Mouse (Mus musculus) large intestine, adult 2 months (tissue): ENCODE results near the gene Dock1. TPM values are rescaled to one million over a fixed set of nuclear protein-coding genes. Genes with fewer than 3 reads are reported as not detected.

ENCODE experiments used
- DNase-seq: peaks from one replicate; pipeline ENCODE4 v3.0.0-alpha.2; 2012; ENCODE audit warnings: low read depth, low spot score
- WGBS: fragments of 180-500 bp; shearing (Covaris S2); methylation state at CpG from one replicate; pipeline ENCODE4 v1.1.7; 2018; 5-methylcytosine and 5-hydroxymethylcytosine counted together
- polyA plus RNA-seq: library from polyadenylated mRNA; depleted of rRNA; stranded (reverse); fragments of >200 nt; gene quantifications from 2 replicates; pipeline ENCODE4 v1.2.3, GENCODE M21; 2012

The Dock1 gene
- polyA plus RNA-seq, 1 experiment = 8.8 TPM

DNA sequence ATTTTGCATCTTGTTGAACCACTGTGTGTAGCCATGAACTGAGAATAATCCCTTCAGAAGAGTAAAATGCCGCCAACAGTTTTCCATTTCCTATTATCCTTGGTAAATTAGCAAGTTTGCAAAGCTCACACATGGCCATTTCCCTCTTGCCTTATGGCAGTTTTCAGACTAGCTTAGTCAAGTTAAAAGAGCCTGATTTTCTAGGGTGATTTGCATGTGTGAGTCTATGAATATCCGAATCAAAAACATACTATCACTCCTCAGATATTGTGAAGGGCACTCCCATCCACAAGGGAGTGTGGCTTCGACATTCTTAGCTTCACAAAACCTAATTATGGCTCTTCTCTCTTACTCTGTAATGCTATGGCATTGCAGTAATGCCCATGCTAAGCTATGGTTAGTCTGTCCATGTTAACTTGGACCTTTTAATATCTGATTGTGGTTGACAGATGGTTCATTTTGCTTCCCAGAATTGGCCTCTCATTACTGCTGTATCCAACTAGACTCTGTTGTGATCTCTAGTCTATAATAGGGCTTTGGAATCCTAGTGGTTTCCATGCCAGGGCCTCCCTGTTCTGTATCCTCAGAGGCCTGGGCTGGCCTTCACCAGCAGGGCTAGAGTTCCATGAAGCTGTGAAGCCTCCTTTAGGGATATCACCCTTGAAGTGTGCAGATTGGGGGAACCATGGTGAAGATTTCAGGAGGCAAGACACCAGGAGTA lies 60.1 kb downstream of the Dock1 start:
- WGBS = 91% methylated on average over 3 of the region's 3 CpGs
- DNase-seq = no peak

DNA sequence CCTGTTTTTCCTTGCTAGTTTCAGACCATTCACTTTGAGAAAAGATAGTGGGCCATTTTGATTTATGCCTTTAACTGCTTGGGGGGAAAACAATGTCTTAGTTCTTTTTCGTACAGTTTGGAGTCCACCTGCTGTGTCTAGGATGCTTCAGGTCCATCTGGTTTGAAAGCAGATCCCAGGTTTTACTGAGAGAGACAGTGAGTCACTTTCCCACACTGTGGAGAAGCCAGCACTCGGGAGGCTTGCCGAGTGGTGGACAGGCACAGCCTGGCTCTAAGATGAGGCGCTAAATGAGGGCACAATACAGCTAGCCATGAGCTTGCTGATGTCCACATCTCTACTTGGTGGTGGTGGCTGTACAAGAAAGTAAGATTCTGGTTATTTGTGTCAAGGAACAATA lies 76.6 kb downstream of the Dock1 start:
- no peak for DNase-seq
- 96% methylated on average over 4 of the region's 4 CpGs for WGBS

GRCm38 (mm10) chr7:134748376-134748775 lies 77.9 kb downstream of the Dock1 start:
- 88% methylated on average over 3 of the region's 3 CpGs for WGBS

GRCm38 (mm10) chr7:134749613-134750012 lies 79.2 kb downstream of the Dock1 start:
- DNase-seq = no peak
- WGBS = 95% methylated on average over 1 of the region's 1 CpGs

More at GRCm38 (mm10) chr7:134748376-134748775, 77.9 kb downstream of the Dock1 start:
- no peak for DNase-seq

DNA sequence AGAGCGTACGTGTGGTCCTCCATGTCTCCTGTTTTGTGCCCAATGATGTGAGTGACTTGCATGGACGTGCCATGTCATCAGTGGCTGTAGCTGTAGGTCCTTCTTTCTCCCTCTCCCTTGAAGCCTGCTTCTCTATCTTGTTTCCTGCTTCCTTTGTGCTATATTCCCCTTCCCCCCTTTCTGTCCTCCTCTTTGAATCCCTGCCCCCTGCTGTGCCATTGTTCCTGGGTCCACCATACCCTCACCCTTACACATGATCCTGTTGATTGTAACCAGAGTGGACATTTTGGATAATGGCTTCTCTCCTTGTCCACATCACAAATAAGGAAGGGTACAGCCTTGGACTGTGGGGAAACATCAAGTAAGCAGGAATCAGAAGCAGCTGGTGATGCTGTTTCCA lies 81.0 kb downstream of the Dock1 start:
- WGBS = 96% methylated on average over 3 of the region's 3 CpGs
- no peak for DNase-seq

DNA sequence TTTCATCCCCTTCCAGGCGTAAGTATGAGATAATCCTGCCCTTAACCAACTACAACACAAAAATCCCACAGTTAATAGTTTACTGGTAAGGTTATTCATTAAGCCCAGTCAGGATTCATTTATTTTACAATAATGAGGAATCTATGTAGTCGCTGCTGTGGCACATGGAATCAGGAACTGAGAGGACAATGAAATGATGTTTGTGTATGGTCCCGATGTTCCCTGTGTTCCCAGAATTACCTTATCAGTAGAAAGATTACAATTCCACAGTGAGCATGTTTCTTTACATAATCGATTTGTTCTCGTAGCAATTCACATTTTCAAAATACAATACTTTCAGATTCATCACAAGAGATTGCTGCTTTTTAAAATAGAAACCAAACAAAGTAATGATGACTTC lies 83.0 kb downstream of the Dock1 start:
- WGBS = 44% methylated on average over 5 of the region's 5 CpGs
- DNase-seq = no peak

DNA sequence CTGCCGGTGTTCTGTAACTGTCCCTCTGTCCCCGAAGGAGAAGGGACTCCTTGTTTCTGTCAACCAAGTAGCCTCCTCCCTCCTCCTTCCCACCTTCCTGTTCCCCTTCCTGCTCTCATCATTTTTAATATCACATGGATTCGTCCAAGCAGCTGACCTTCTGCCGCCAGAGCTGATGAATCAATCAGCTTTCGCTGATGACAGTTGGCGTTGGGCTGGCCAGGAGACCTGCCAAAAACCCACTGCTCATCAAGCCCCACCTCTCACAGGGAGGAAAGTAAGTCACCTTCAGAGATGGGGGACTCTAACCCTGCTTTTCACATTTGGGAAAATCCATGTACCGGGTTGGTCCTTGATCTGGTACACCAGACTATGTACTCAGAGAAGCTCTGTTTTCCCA lies 87.2 kb downstream of the Dock1 start:
- 87% methylated on average over 7 of the region's 7 CpGs for WGBS
- DNase-seq = no peak

- DNase-seq = no peak
- 93% methylated on average over 4 of the region's 4 CpGs for WGBS
These were observed 91.3 kb downstream of the Dock1 start for GRCm38 (mm10) chr7:134761799-134762198.

DNA sequence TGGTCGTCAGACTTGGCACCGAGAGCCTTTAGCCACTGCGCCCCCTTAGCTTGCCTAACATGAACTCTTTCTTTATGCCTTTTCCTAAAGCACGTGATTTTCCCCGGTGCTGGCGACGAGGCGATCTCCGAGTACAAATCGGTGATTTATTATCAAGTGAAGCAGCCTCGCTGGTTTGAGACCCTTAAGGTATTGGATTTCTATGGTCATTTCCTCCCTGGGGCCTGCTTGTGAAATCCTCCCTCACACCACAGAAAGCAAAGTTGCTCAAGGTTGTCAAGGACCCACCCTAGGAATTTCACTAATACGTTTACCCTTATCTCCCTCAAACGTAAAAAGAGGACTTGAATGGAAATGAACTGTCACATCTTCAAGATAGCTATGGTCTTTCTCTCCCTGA lies 94.7 kb downstream of the Dock1 start:
- no peak for DNase-seq
- WGBS = 87% methylated on average over 13 of the region's 13 CpGs

- WGBS = 95% methylated on average over 9 of the region's 9 CpGs
These were observed 100.9 kb downstream of the Dock1 start for GRCm38 (mm10) chr7:134771314-134771713.

GRCm38 (mm10) chr7:134772363-134772762 lies 101.9 kb downstream of the Dock1 start:
- 85% methylated on average over 7 of the region's 7 CpGs for WGBS
- no peak for DNase-seq

More at GRCm38 (mm10) chr7:134771314-134771713, 100.9 kb downstream of the Dock1 start:
- DNase-seq = no peak

GRCm38 (mm10) chr7:134772867-134773590 lies 102.6 kb downstream of the Dock1 start:
- no peak for DNase-seq
- 92% methylated on average over 15 of the region's 15 CpGs for WGBS

DNA sequence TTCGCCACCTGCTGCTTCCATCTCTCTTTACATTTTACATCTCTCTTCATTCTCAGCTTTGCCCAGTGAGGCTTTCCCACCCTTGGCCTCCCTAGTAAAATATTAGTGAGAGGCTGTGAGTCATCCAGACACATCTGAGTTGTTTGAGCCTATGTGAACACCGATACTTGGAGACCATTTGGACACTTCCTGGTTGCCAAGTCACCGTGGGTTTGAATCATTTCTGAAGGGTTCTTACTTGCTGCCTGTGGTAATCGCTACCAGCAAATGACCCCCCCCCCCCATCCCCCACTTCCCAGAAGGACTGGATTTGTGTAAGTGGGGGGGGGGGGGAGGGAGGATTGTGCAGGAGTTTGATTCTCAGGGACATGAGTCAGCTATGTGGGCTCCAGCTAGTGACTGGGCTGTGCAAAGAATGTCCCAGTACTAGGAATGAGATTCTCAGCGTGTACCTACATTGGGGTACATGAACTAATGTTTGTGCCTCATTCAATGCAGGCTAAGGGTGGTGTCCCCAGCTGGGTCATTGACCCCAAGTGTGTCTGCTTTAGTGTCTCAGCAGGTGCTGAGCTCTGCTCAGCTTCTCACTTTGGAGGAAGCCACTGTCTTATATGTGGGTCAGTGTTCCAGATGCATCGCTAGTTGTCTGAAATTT lies 103.4 kb downstream of the Dock1 start:
- DNase-seq = no peak
- WGBS = 52% methylated on average over 6 of the region's 6 CpGs

- DNase-seq = no peak
- 91% methylated on average over 6 of the region's 6 CpGs for WGBS
These were observed 104.2 kb downstream of the Dock1 start for GRCm38 (mm10) chr7:134774468-134775162.

DNA sequence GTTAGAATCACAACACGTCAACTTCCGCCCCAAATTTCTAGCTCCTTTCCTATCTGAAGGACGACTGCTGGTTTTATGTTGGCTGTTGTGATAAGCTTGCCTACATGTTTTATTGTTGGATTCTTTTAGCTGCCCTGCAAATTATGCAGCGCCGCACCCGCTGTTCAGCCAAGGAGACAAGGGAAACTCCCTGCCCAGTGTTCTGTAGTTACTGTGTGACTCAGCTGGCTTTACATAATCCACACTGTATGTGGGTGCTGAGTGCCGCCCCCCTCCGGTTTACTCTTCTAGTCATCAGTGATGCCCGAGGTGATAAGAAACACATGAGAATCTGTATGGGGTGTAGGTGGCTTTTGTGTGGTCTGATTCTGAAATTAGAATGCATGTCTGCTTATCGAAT lies 105.2 kb downstream of the Dock1 start:
- no peak for DNase-seq
- WGBS = 69% methylated on average over 10 of the region's 10 CpGs

DNA sequence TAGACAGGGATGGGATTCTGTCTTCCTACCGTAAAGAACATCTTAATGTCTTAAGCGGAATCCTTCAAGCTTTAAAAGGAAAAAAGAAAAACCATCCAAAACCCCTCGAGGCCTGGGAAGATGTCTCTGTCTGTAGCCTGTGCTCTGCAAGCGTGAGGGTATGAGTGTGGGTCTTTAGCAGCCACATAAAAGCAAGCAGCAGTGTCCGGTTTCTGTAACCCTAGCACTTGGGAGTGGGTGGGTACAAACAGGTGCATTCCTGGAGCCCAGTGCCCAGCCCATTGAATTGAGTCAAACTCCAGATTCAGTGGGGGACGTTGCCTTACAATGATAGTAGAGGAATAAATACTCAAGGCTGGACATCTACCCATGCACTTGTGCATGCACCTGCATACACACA lies 105.9 kb downstream of the Dock1 start:
- 90% methylated on average over 6 of the region's 6 CpGs for WGBS

DNA sequence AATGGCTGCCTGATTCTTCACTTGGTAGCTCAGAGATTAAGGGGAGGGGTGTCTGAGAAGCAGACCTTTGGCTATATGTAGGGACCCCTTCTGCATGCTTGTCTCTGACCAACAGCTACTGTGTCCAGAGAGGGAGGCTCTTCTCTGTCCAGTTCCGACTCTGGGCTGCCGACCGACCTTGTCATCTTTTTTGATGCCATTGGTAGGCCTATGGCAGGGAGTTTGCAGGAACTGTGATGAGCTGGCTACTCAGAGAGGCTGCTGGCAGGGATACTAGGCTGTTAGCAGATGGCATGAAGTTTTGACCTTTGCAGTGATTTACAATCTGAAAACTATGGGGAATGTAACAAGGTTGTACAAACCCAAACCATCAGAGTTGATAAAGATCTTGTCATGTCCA lies 109.3 kb downstream of the Dock1 start:
- 90% methylated on average over 3 of the region's 3 CpGs for WGBS
- DNase-seq = no peak

More for the DNA sequence above, 105.9 kb downstream of the Dock1 start:
- no peak for DNase-seq

GRCm38 (mm10) chr7:134787110-134787509 lies 116.7 kb downstream of the Dock1 start:
- no peak for DNase-seq
- 80% methylated on average over 4 of the region's 4 CpGs for WGBS

DNA sequence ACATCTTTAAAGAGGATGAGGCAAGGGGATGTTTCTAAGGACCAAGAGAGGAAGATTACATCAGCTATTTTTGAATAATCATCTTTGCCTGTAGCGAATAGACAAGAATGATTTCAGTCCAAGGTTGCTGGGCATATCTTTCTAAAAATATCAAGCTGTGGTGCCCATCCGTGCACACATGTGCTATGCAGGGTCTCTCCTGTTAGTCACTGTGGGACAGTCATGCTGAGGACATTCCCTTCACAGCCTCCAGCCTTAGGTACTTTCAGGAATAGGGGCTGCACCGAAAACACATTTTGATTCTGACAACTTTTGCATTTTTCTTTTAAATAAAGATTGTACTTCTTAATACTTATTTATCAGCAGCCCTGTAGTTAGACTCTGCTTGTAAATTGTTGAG lies 124.4 kb downstream of the Dock1 start:
- DNase-seq = no peak
- WGBS = 93% methylated on average over 3 of the region's 3 CpGs

DNA sequence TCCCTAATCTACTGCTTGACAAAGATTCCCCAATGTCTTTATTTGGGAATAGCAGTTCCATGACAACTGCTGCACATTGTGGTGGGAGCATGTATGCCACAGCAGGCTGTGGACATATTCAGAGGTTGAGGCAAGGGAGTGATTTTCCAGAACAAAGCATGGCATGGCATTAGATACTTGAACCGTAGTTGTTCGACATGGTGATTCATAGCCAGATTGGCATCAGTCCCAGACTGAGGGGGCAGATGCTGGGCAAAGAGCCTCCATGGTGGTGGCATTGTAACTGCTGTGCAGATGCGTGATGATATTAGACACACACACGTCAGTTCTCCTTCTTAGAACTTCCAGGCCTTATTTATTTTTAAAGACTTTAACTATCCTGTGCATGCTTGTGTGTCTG lies 129.6 kb downstream of the Dock1 start:
- 60% methylated on average over 4 of the region's 4 CpGs for WGBS
- DNase-seq = no peak
